Mouse (Mus musculus): ENCODE data around the gene Olfr116.

Gene Olfr116

DNA sequence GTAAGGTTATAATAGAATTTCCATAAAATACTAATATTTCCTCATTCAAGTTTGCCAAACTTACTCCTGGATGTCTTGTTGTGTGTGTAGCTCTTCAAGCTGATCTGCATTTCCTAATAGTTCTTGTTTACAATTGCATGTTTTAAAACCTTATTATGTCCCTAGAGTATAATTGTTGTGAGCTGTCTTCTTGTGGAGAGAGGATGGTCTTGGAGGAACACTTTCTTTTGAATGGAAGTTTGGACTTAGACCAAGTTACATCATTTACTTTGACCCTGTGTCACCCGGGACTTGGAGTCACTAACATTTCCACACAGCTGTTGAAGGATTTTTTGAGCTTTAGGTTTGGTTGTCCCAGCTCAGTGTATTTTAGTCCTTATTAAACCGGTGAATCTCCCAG lies at the start of gene Olfr116, which contains the start of gene Olfr115:
Gene Olfr116, minus strand, starts transcription at position 191 of the 400 bp plus-strand sequence.
Gene Olfr115, minus strand, starts transcription at position 101 of the 400 bp plus-strand sequence.
- no peak for DNase-seq

DNA sequence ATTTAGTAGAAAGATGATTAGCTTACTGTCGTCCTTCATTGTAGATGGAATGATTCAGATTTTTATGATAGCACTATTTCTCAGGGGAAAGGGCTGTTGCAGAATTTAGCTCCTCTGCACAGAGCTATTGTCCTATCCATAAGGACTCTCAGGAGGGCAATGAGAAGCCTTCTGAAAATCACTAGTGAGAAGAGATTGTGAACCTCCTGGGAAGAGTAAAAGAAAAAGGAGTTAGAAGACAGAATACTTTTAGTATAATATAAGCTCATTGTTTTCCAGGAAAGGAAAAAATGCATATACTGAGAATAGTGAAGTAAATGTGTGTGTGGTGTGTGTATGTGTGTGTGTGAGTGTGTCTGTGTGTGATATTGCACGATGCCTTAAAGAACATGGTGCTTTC lies 39.7 kb upstream of the Olfr116 start, which contains the start of gene Olfr118:
Gene Olfr118, plus strand, starts transcription at position 301 of the 400 bp plus-strand sequence.
- no peak for DNase-seq

DNA sequence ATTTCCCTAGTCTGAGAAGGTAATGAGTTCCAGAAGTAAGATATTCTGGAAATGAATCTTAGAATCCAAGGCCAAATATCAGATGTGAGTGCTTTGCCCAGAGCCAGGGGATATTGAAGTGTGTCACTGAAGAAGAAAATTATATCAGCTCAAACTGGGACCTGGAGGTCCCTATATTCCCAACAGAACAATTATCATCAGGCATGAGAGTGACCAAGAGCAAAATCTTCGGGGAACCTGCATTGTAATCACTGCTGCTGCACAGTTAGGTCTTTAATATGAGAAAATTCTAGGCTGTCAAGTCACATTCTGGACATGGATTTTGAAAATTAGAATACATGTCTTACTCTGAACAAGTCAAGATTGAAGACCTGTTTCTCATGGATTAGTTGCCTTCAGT lies 36.7 kb upstream of the Olfr116 start, which contains the start of gene Olfr117:
Gene Olfr117, minus strand, starts transcription at position 101 of the 400 bp plus-strand sequence.
- DNase-seq: no peak

DNA sequence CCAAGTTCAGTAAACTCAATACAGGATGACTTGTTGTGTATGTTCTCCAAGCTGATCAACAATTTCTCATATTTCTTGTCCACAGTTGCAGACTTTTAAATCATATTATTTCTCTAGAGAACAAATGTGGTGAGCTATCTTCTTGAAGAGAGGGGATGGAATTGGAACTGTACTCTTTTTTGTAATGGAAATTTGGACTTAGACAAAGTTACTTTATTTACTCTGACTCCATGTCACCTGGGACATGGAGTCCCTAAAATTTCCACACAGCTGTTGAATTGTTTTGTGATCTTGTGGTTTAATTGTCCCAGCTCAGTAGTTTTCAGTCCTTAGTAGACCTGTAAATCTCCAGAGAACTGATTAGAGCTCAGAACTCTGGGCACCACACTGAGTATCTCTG lies 34.4 kb downstream of the Olfr116 start, which contains the start of gene Olfr114:
Gene Olfr114, minus strand, starts transcription at position 101 of the 400 bp plus-strand sequence.
- DNase-seq: no peak

DNA sequence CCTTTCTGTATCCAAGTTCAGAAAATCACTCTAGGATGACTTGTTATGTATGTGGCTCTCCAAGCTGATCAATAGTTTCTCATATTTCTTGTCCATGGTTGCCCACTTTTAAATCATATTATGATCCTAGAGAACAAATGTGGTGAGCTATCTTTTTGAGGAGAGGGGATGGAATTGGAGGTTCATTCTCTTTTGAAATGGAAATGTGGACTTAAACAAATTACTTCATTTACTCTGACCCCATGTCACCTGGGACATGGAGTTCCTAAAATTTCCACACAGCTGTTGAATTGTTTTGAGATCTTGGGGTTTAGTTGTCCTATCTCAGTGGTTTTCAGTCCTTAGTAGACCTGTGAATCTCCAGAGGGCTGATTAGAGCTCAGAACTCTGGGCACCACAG lies 49.4 kb downstream of the Olfr116 start, which contains the start of gene Olfr113:
Gene Olfr113, minus strand, starts transcription at position 101 of the 400 bp plus-strand sequence.
- no peak for DNase-seq

Measured in layer of hippocampus, adult 9-11 months (tissue).